Mouse (Mus musculus) hindbrain, embryonic 10.5 days (tissue): ENCODE data around the gene Prg2. TPM values are rescaled to one million over a fixed set of nuclear protein-coding genes. Genes with fewer than 3 reads are reported as not detected.

ENCODE experiments used
- DNase-seq: peaks from one replicate; pipeline ENCODE4 v3.0.0-alpha.2; 2017; ENCODE audit warnings: low spot score
- H3K27ac ChIP-seq: fragments of 300-500 bp; sonication (generic); 2 replicates; pipeline ENCODE4 v1.5.1; 2016; ENCODE audit warnings: mild to moderate bottlenecking, moderate library complexity
- H3K27me3 ChIP-seq: fragments of 300-500 bp; sonication (generic); 2 replicates; pipeline ENCODE4 v1.6.1; 2016; ENCODE audit warnings: mild to moderate bottlenecking; ENCODE audit not compliant: poor library complexity, insufficient read depth, severe bottlenecking
- H3K36me3 ChIP-seq: fragments of 300-500 bp; sonication (generic); 2 replicates; pipeline ENCODE4 v1.6.1; 2016; ENCODE audit warnings: mild to moderate bottlenecking, moderate library complexity
- H3K4me1 ChIP-seq: fragments of 300-500 bp; sonication (generic); replicated peaks from 2 replicates; pipeline ENCODE4 v1.6.1; 2016; ENCODE audit warnings: mild to moderate bottlenecking
- H3K4me3 ChIP-seq: fragments of 300-500 bp; sonication (generic); 2 replicates; pipeline ENCODE4 v1.5.1; 2016; ENCODE audit warnings: mild to moderate bottlenecking, moderate library complexity
- H3K9me3 ChIP-seq: fragments of 300-500 bp; sonication (generic); 2 replicates; pipeline ENCODE4 v1.6.1; 2016; ENCODE audit warnings: mild to moderate bottlenecking, moderate library complexity
- WGBS: fragments of 180-500 bp; shearing (Covaris S2); methylation state at CpG from one replicate; pipeline ENCODE4 v1.1.7; 2016; 5-methylcytosine and 5-hydroxymethylcytosine counted together
- polyA plus RNA-seq: library from polyadenylated mRNA; unstranded; fragments of >200 nt; fragmentation: Nextera tagmentation; extraction: Ambion mirVana; gene quantifications from 2 replicates; pipeline ENCODE4 v1.2.1, GENCODE M21; 2016

The Prg2 gene
- not detected in 2 replicates for polyA plus RNA-seq

GRCm38 (mm10) chr2:84980188-84980587 lies at the start of gene Prg2:
TSS of gene Prg2 (plus strand) at chr2:84980461.
- Histone ChIP-seq H3K27me3 (no peaks in the 10 kb centered on the region), H3K27ac (no peak within 1 kb of the TSS), H3K9me3 (no peaks in the 10 kb centered on the region), H3K4me3 (no peak within 1 kb of the TSS), H3K36me3 (no peaks in the 10 kb centered on the region), H3K4me1 (no peaks in the 10 kb centered on the region)
- DNase-seq: no peak
- 50% methylated on average over 1 of the region's 1 CpGs for WGBS

- Histone ChIP-seq H3K36me3 (no peaks in the 10 kb centered on the region), H3K4me1 (peaks cover 22% of the 10 kb centered on the region), H3K4me3 (no peak overlapping the region), H3K9me3 (no peaks in the 10 kb centered on the region), H3K27me3 (no peaks in the 10 kb centered on the region), H3K27ac (no peak overlapping the region; the same call in 1 of the 2 replicates)
- DNase-seq: no peak
- 81% methylated on average over 8 of the region's 8 CpGs for WGBS
These were observed 46.1 kb upstream of the Prg2 start for GRCm38 (mm10) chr2:84933992-84934648.

- H3K27ac ChIP-seq: no peak overlapping the region; the same call in 1 of the 2 replicates
- H3K36me3 ChIP-seq: no peaks in the 10 kb centered on the region
- H3K4me3 ChIP-seq: no peak overlapping the region
- H3K27me3 ChIP-seq: no peaks in the 10 kb centered on the region
- DNase-seq: no peak
- WGBS: 71% methylated on average over 4 of the region's 4 CpGs
- H3K4me1 ChIP-seq: peaks cover 22% of the 10 kb centered on the region
- no peaks in the 10 kb centered on the region for H3K9me3 ChIP-seq
These were observed 45.6 kb upstream of the Prg2 start for GRCm38 (mm10) chr2:84934649-84935007.

- Histone ChIP-seq H3K4me1 (peaks cover 22% of the 10 kb centered on the region), H3K36me3 (no peaks in the 10 kb centered on the region), H3K27me3 (no peaks in the 10 kb centered on the region), H3K9me3 (no peaks in the 10 kb centered on the region), H3K27ac (no peak overlapping the region), H3K4me3 (no peak overlapping the region)
- no peak for DNase-seq
- 85% methylated on average over 5 of the region's 5 CpGs for WGBS
These were observed 45.2 kb upstream of the Prg2 start for GRCm38 (mm10) chr2:84935065-84935464.

GRCm38 (mm10) chr2:84936474-84937429 lies 43.5 kb upstream of the Prg2 start, which contains the start of gene Slc43a3:
TSS of gene Slc43a3 (plus strand) at chr2:84936579.
- Histone ChIP-seq H3K4me3 (peak within 1 kb of the TSS; percentile 56), H3K36me3 (no peaks in the 10 kb centered on the region), H3K27ac (peak within 1 kb of the TSS; percentile 91), H3K9me3 (no peaks in the 10 kb centered on the region), H3K27me3 (no peaks in the 10 kb centered on the region), H3K4me1 (peaks cover 22% of the 10 kb centered on the region)
- WGBS: 24% methylated on average over 38 of the region's 38 CpGs
- peak; percentile 82 for DNase-seq

- Histone ChIP-seq H3K27ac (peak overlapping the region; percentile 91), H3K4me1 (peaks cover 22% of the 10 kb centered on the region), H3K4me3 (peak overlapping the region; percentile 56), H3K9me3 (no peaks in the 10 kb centered on the region), H3K36me3 (no peaks in the 10 kb centered on the region), H3K27me3 (no peaks in the 10 kb centered on the region)
- 74% methylated on average over 3 of the region's 3 CpGs for WGBS
- peak; percentile 16 for DNase-seq
These were observed 42.6 kb upstream of the Prg2 start for GRCm38 (mm10) chr2:84937491-84938150.

- 83% methylated on average over 5 of the region's 5 CpGs for WGBS
- Histone ChIP-seq H3K27ac (peak overlapping the region; percentile 91; the same call in 1 of the 2 replicates), H3K4me3 (peak overlapping the region; percentile 56; the same call in 1 of the 2 replicates)
These were observed 41.9 kb upstream of the Prg2 start for GRCm38 (mm10) chr2:84938249-84938946.

GRCm38 (mm10) chr2:84939306-84939705 lies 41.0 kb upstream of the Prg2 start:
- WGBS: 93% methylated on average over 3 of the region's 3 CpGs
- H3K27ac ChIP-seq: no peak overlapping the region
- H3K9me3 ChIP-seq: no peaks in the 10 kb centered on the region
- H3K4me1 ChIP-seq: peaks cover 22% of the 10 kb centered on the region
- no peaks in the 10 kb centered on the region for H3K27me3 ChIP-seq
- no peak overlapping the region for H3K4me3 ChIP-seq
- no peaks in the 10 kb centered on the region for H3K36me3 ChIP-seq
- DNase-seq: no peak

More at GRCm38 (mm10) chr2:84938249-84938946, 41.9 kb upstream of the Prg2 start:
- Histone ChIP-seq H3K9me3 (no peaks in the 10 kb centered on the region), H3K4me1 (peaks cover 22% of the 10 kb centered on the region), H3K36me3 (no peaks in the 10 kb centered on the region), H3K27me3 (no peaks in the 10 kb centered on the region)
- DNase-seq: no peak

GRCm38 (mm10) chr2:84939711-84940110 lies 40.5 kb upstream of the Prg2 start:
- no peaks in the 10 kb centered on the region for H3K9me3 ChIP-seq
- H3K4me1 ChIP-seq: peaks cover 22% of the 10 kb centered on the region
- no peak for DNase-seq
- no peaks in the 10 kb centered on the region for H3K27me3 ChIP-seq
- no peak overlapping the region for H3K27ac ChIP-seq
- H3K36me3 ChIP-seq: no peaks in the 10 kb centered on the region; the same call in 1 of the 2 replicates
- 96% methylated on average over 6 of the region's 6 CpGs for WGBS
- no peak overlapping the region for H3K4me3 ChIP-seq

- DNase-seq: no peak
- Histone ChIP-seq H3K27ac (no peak overlapping the region), H3K9me3 (no peaks in the 10 kb centered on the region), H3K27me3 (no peaks in the 10 kb centered on the region), H3K36me3 (peaks cover 5% of the 10 kb centered on the region), H3K4me3 (no peak overlapping the region), H3K4me1 (peaks cover 22% of the 10 kb centered on the region)
- WGBS: 91% methylated on average over 2 of the region's 2 CpGs
These were observed 38.9 kb upstream of the Prg2 start for GRCm38 (mm10) chr2:84941332-84941731.

- H3K9me3 ChIP-seq: no peaks in the 10 kb centered on the region
- no peak for DNase-seq
- peaks cover 17% of the 10 kb centered on the region for H3K4me1 ChIP-seq
- H3K27me3 ChIP-seq: no peaks in the 10 kb centered on the region
- WGBS: 96% methylated on average over 4 of the region's 4 CpGs
- H3K4me3 ChIP-seq: no peak overlapping the region
- H3K36me3 ChIP-seq: peaks cover 7% of the 10 kb centered on the region
- H3K27ac ChIP-seq: no peak overlapping the region
These were observed 38.5 kb upstream of the Prg2 start for GRCm38 (mm10) chr2:84941795-84942194.

GRCm38 (mm10) chr2:84947154-84947771 lies 33.0 kb upstream of the Prg2 start:
- H3K4me1 ChIP-seq: no peaks in the 10 kb centered on the region
- H3K4me3 ChIP-seq: no peak overlapping the region
- H3K27ac ChIP-seq: no peak overlapping the region
- peaks cover 40% of the 10 kb centered on the region for H3K36me3 ChIP-seq
- no peaks in the 10 kb centered on the region for H3K9me3 ChIP-seq
- WGBS: 87% methylated on average over 3 of the region's 3 CpGs
- DNase-seq: no peak
- no peaks in the 10 kb centered on the region for H3K27me3 ChIP-seq
